Mouse (Mus musculus) ES-Bruce4 (cell line): Measurements from ENCODE around the gene Gcnt7.

Experiments
- CTCF ChIP-seq: IDR thresholded peaks from one replicate; pipeline ENCODE4 v1.8.1; 2011; ENCODE audit warnings: low read depth, low read length
- EP300 ChIP-seq: IDR thresholded peaks from 2 replicates; pipeline ENCODE4 v1.6.1; 2011; ENCODE audit warnings: low read depth, low read length; ENCODE audit not compliant: insufficient read depth
- POLR2A ChIP-seq: IDR thresholded peaks from one replicate; pipeline ENCODE4 v1.8.1; 2011; ENCODE audit warnings: low read length; ENCODE audit not compliant: insufficient read depth

DNA sequence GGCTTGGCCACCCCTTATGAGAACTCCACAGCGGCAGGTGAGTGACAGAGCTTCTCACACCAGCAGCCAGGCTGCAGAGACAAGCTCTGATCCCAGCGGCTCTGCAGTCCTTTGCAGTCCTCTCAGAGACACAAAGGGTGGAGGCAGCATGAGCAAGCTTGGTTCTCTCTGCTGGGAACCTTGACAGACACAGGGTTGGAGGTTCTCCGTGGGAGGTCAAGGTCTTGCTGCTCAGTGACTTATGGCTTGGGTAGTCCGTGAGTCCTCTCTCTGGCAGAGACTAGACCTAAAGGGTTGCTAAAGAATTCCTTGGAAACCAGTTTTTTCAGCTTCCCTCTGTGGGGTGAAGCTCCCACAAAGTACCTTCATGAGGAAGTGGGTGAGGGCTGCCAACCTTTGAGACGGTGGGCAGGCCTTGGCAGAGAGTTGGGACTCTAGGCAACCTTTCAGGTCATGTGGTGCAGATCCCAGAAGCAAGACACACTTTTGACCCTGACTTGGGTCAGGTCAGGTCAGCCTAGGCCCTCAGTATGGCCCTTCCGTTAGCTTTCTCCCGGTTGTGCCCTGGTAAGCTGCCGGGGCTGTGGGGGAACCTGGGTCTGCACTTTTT, 38.4 kb upstream of the Gcnt7 start:
- TF ChIP-seq CTCF: no peak
- no peak for TF ChIP-seq POLR2A
- no peak for TF ChIP-seq EP300
